Mouse (Mus musculus) frontal cortex, postnatal 14 days (tissue): ENCODE data around the gene Gm7233.
"Not testable (repeated sequence)": the region's sequence is repeated elsewhere in the genome, so short reads cannot be mapped to it uniquely, and the experiment has no call there.

Experiments used
- DNase-seq, 2 experiments: peaks; one replicate each; pipeline ENCODE4 v3.0.0; 2022; ENCODE audit warnings: low spot score in 2 of 2

The Gm7233 gene

GRCm38 (mm10) chr14:43179567-43179966 lies at the start of gene Gm7233:
TSS of gene Gm7233 (plus strand) at chr14:43179867.
- not testable (repeated sequence) for DNase-seq

- not testable (repeated sequence) for DNase-seq
Observed at GRCm38 (mm10) chr14:43167189-43167588, 12.5 kb upstream of the Gm7233 start.

DNA sequence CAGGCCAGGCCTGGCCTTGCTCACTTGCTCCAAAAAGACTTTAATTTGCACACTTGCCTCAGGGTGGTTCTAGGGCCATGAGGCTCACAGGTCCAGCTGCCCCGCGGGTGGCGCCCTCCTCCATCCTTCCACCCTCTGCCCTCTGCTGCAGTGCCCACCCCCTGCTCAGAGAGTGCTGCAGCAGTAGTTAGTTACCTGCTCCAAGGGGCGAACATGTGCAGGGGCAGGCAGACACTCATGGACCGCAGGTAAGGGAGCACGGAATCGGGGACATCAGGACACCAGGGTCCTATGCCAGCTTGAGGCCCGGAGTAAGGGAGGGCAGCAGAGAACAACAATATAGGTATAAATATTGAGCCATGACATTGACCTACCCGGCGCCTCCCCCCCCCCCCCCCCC lies 11.7 kb upstream of the Gm7233 start:
- not testable (repeated sequence) for DNase-seq

- DNase-seq = not testable (repeated sequence)
Observed at GRCm38 (mm10) chr14:43168573-43169170, 11.0 kb upstream of the Gm7233 start.

GRCm38 (mm10) chr14:43235204-43235603 lies 55.5 kb downstream of the Gm7233 start, which contains the start of gene Gm8122:
TSS of gene Gm8122 (minus strand) at chr14:43235304.
- not testable (repeated sequence) for DNase-seq
